Mouse (Mus musculus) frontal cortex, adult 2 months (tissue): ENCODE data around the gene Canx. TPM values are rescaled to one million over a fixed set of nuclear protein-coding genes. Genes with fewer than 3 reads are reported as not detected.

ENCODE experiments used
- polyA plus RNA-seq: library from polyadenylated mRNA; depleted of rRNA; stranded (reverse); fragments of >200 nt; gene quantifications from 2 replicates; pipeline ENCODE4 v1.2.3, GENCODE M21; 2012; rRNA removed

The Canx gene
- polyA plus RNA-seq, 1 experiment = 369 TPM

Other genes starting within 250 kb of the Canx start
- 128 and 134 TPM in 2 replicates for gene Tbc1d9b, start 194.3 kb downstream of the Canx start, polyA plus RNA-seq
- 23.7 and 25.1 TPM in 2 replicates for gene Mrnip, start 151.2 kb downstream of the Canx start, polyA plus RNA-seq
- 334 and 368 TPM in 2 replicates for gene Sqstm1, start 114.8 kb downstream of the Canx start, polyA plus RNA-seq
- 57.7 and 59.8 TPM in 2 replicates for gene Mgat4b, start 114.8 kb downstream of the Canx start, polyA plus RNA-seq
- gene Ltc4s, start 87.1 kb downstream of the Canx start, polyA plus RNA-seq = 25.2 and 27.1 TPM in 2 replicates
- gene Maml1, start 33.4 kb downstream of the Canx start, polyA plus RNA-seq = 7.0 and 7.4 TPM in 2 replicates
- gene Cby3, start 28.8 kb upstream of the Canx start, polyA plus RNA-seq = 0.40 and 0.66 TPM in 2 replicates
- gene Hnrnph1, start 51.3 kb upstream of the Canx start, polyA plus RNA-seq = 327 and 365 TPM in 2 replicates
- gene Rufy1, start 105.5 kb upstream of the Canx start, polyA plus RNA-seq = 41.5 and 43.6 TPM in 2 replicates